8 mouse cellular contexts compared by ENCODE assay signal in genomic region chr2:29826318-29826925, GRCm38 (mm10). TPM values are rescaled to one million over a fixed set of nuclear protein-coding genes. Genes with fewer than 3 reads are reported as not detected.
DNase-seq lines count a peak whose midpoint lies in the region; ATAC-seq lines count a peak whose summit lies in the region.

No protein-coding gene starts in this region.

- peak overlapping the region; percentile 83 for H3K4me3 ChIP-seq in heart, embryonic 16.5 days (ENCODE audit: low read length)
- H3K4me3 ChIP-seq in hindbrain, embryonic 12.5 days: peak overlapping the region; percentile 92
- peak overlapping the region; percentile 91 for H3K4me3 ChIP-seq in midbrain, embryonic 11.5 days (ENCODE audit: low read depth, low read length)

- ATAC-seq in heart, embryonic 16.5 days (replicated peaks; ENCODE audit: extremely low read depth, insufficient read depth, low FRiP score): no peak
- ATAC-seq in hindbrain, embryonic 12.5 days (ENCODE audit: low FRiP score): peak; percentile 58
- ATAC-seq in midbrain, embryonic 11.5 days (ENCODE audit: low FRiP score): peak; percentile 30; the same call in 1 of the 2 replicates

- DNase-seq in heart, adult 18-20 months: no peak
- DNase-seq in NIH3T3 (ENCODE audit: low read depth): peak; percentile 13
- DNase-seq in midbrain, embryonic 11.5 days (ENCODE audit: low spot score, missing footprints): no peak
- DNase-seq in cerebellum, adult 11 months: no peak
- DNase-seq in urinary bladder, postnatal 14 days (ENCODE audit: low spot score): no peak
- DNase-seq in yolk sac, embryonic 10.5 days (ENCODE audit: low spot score): no peak

- 12% methylated on average over 11 of the region's 11 CpGs for WGBS in heart, embryonic 16.5 days
- 10% methylated on average over 11 of the region's 11 CpGs for WGBS in hindbrain, embryonic 12.5 days
- 16% methylated on average over 11 of the region's 11 CpGs for WGBS in midbrain, embryonic 11.5 days

- peak overlapping the region; percentile 75 for H3K9ac ChIP-seq in heart, embryonic 16.5 days (ENCODE audit: low read length)
- H3K9ac ChIP-seq in hindbrain, embryonic 12.5 days: peak overlapping the region; percentile 78
- H3K9ac ChIP-seq in midbrain, embryonic 11.5 days (ENCODE audit: low read length): peak overlapping the region; percentile 80

- H3K9me3 ChIP-seq in heart, embryonic 16.5 days (replicated peaks; ENCODE audit: control insufficient read depth, low read length): no peaks in the 10 kb centered on the region
- no peaks in the 10 kb centered on the region for H3K9me3 ChIP-seq in hindbrain, embryonic 12.5 days (replicated peaks)
- no peaks in the 10 kb centered on the region for H3K9me3 ChIP-seq in midbrain, embryonic 11.5 days (ENCODE audit: control insufficient read depth, low read length)

- peak overlapping the region; percentile 84 for H3K4me2 ChIP-seq in heart, embryonic 16.5 days (ENCODE audit: low read depth, low read length)
- H3K4me2 ChIP-seq in hindbrain, embryonic 12.5 days (replicated peaks): peak overlapping the region; percentile 53
- H3K4me2 ChIP-seq in midbrain, embryonic 11.5 days: peak overlapping the region; percentile 68

- no peaks in the 10 kb centered on the region for H3K27me3 ChIP-seq in heart, embryonic 16.5 days (ENCODE audit: control insufficient read depth, insufficient read depth, low read length)
- H3K27me3 ChIP-seq in hindbrain, embryonic 12.5 days: no peaks in the 10 kb centered on the region
- H3K27me3 ChIP-seq in midbrain, embryonic 11.5 days (ENCODE audit: control insufficient read depth, insufficient read depth, low read length): no peaks in the 10 kb centered on the region

- peak overlapping the region; percentile 88 for H3K27ac ChIP-seq in heart, embryonic 16.5 days (ENCODE audit: low read length)
- peak overlapping the region; percentile 98 for H3K27ac ChIP-seq in hindbrain, embryonic 12.5 days
- peak overlapping the region; percentile 91 for H3K27ac ChIP-seq in midbrain, embryonic 11.5 days (ENCODE audit: low read depth, low read length)

- H3K36me3 ChIP-seq in heart, embryonic 16.5 days (ENCODE audit: control insufficient read depth, insufficient read depth): no peaks in the 10 kb centered on the region
- 0 out of 2 replicates have a peak, but pooled peaks cover 3% of the 10 kb centered on the region for H3K36me3 ChIP-seq in hindbrain, embryonic 12.5 days
- no peaks in the 10 kb centered on the region for H3K36me3 ChIP-seq in midbrain, embryonic 11.5 days (ENCODE audit: control insufficient read depth, insufficient read depth, low read length)

- peaks cover 12% of the 10 kb centered on the region for H3K4me1 ChIP-seq in heart, embryonic 16.5 days (ENCODE audit: control insufficient read depth, insufficient read depth, low read length)
- peaks cover 13% of the 10 kb centered on the region for H3K4me1 ChIP-seq in hindbrain, embryonic 12.5 days
- peaks cover 11% of the 10 kb centered on the region for H3K4me1 ChIP-seq in midbrain, embryonic 11.5 days (ENCODE audit: control insufficient read depth, insufficient read depth, low read length)

RNA-seq across cellular contexts. Expression of gene Urm1, which starts 6.5 kb away (rescaled TPM):
- 16.3 and 17.2 TPM in 2 replicates for polyA plus RNA-seq in heart, embryonic 16.5 days (2015; fragmentation: Nextera tagmentation; extraction: Ambion mirVana)
- total RNA-seq in heart, adult 18-20 months (2021): 10 to 100 TPM; 30.3 to 39.9 TPM
- 16.4 and 19.5 TPM in 2 replicates for polyA plus RNA-seq in hindbrain, embryonic 12.5 days (2016; fragmentation: Nextera tagmentation; extraction: Ambion mirVana)
- 18.5 and 21.5 TPM in 2 replicates for polyA plus RNA-seq in midbrain, embryonic 11.5 days (2014; fragmentation: Nextera tagmentation; extraction: Ambion mirVana)

RNA-seq across cellular contexts. Expression of gene Slc27a4, which starts 24.0 kb away (rescaled TPM):
- 10.6 and 11.5 TPM in 2 replicates for polyA plus RNA-seq in heart, embryonic 16.5 days (2015; fragmentation: Nextera tagmentation; extraction: Ambion mirVana)
- total RNA-seq in heart, adult 18-20 months (2021): 10 to 100 TPM; 16.2 to 17.6 TPM
- polyA plus RNA-seq in hindbrain, embryonic 12.5 days (2016; fragmentation: Nextera tagmentation; extraction: Ambion mirVana): 28.3 and 29.3 TPM in 2 replicates
- polyA plus RNA-seq in midbrain, embryonic 11.5 days (2014; fragmentation: Nextera tagmentation; extraction: Ambion mirVana): 15.2 and 15.9 TPM in 2 replicates

RNA-seq across cellular contexts. Expression of gene Trub2, which starts 38.1 kb away (rescaled TPM):
- 26.4 and 29.6 TPM in 2 replicates for polyA plus RNA-seq in heart, embryonic 16.5 days (2015; fragmentation: Nextera tagmentation; extraction: Ambion mirVana)
- total RNA-seq in heart, adult 18-20 months (2021): 10 to 100 TPM; 31.6 to 42.1 TPM
- 43.1 and 43.3 TPM in 2 replicates for polyA plus RNA-seq in hindbrain, embryonic 12.5 days (2016; fragmentation: Nextera tagmentation; extraction: Ambion mirVana)
- 25.9 and 29.1 TPM in 2 replicates for polyA plus RNA-seq in midbrain, embryonic 11.5 days (2014; fragmentation: Nextera tagmentation; extraction: Ambion mirVana)

RNA-seq across cellular contexts. Expression of gene Coq4, which starts 39.1 kb away (rescaled TPM):
- 27.2 and 31.4 TPM in 2 replicates for polyA plus RNA-seq in heart, embryonic 16.5 days (2015; fragmentation: Nextera tagmentation; extraction: Ambion mirVana)
- total RNA-seq in heart, adult 18-20 months (2021): 10 to 100 TPM; 16.8 to 18.9 TPM
- polyA plus RNA-seq in hindbrain, embryonic 12.5 days (2016; fragmentation: Nextera tagmentation; extraction: Ambion mirVana): 33.1 and 36.8 TPM in 2 replicates
- 32.1 and 35.3 TPM in 2 replicates for polyA plus RNA-seq in midbrain, embryonic 11.5 days (2014; fragmentation: Nextera tagmentation; extraction: Ambion mirVana)

RNA-seq across cellular contexts. Expression of gene Cercam, which starts 42.5 kb away (rescaled TPM):
- 16.8 and 21.5 TPM in 2 replicates for polyA plus RNA-seq in heart, embryonic 16.5 days (2015; fragmentation: Nextera tagmentation; extraction: Ambion mirVana)
- total RNA-seq in heart, adult 18-20 months (2021): 1 to 10 TPM; 1.9 to 2.7 TPM
- polyA plus RNA-seq in hindbrain, embryonic 12.5 days (2016; fragmentation: Nextera tagmentation; extraction: Ambion mirVana): 28.5 and 30.2 TPM in 2 replicates
- polyA plus RNA-seq in midbrain, embryonic 11.5 days (2014; fragmentation: Nextera tagmentation; extraction: Ambion mirVana): 13.4 and 14.0 TPM in 2 replicates
